Mouse (Mus musculus): ENCODE results near the gene Phb. TPM values are rescaled to one million over a fixed set of nuclear protein-coding genes. Genes with fewer than 3 reads are reported as not detected.

Gene Phb
- polyA plus RNA-seq (2014; fragmentation: Nextera tagmentation; extraction: Ambion mirVana), result 198 and 205 TPM in 2 replicates

DNA sequence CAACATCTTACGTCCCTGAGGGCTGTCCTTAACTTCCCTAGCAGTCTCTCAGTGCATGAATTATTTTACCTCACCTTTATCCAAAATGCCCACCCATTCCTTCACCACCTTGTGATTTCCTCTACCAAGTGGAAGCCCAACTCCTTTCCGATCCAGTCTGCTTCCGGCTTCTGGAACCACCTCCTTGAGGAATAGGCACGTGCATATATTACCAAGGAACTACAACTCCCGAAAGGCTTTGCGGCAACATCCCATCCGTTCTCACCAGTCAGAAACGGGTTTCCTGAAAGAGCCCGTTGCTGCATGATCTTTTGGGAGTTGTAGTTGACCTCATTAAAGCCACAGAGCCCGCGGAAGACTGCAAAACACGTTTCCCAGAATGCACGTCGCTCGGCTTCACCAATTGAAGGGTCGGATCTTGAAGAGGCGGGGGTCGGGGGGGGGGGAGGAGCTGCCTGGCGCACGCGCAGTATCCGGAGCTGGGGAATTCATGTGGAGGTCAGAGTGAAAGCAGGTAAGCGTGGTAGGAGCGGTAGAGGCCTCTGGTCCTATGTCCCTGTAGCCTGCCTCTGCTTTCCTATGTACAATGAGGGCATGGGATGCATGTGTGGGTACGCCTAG, at the start of gene Phb:
Gene Phb (plus strand): TSS at position 429 of the 621 bp plus-strand sequence.
- peak within 1 kb of the TSS; percentile 71 for H3K9ac ChIP-seq (ENCODE audit: low read length)
- WGBS, result 1% methylated on average over 25 of the region's 25 CpGs
- H3K9me3 ChIP-seq (ENCODE audit: control insufficient read depth, low read length), result no peaks in the 10 kb centered on the region
- no peak within 1 kb of the TSS for H3K27ac ChIP-seq (ENCODE audit: low read depth, low read length)
- no peaks in the 10 kb centered on the region; the same call in 1 of the 2 replicates for H3K36me3 ChIP-seq (ENCODE audit: control insufficient read depth, insufficient read depth, low read length)
- no peaks in the 10 kb centered on the region for H3K27me3 ChIP-seq (ENCODE audit: control insufficient read depth, insufficient read depth, low read length)
- H3K4me2 ChIP-seq (ENCODE audit: low read depth, low read length, severe bottlenecking), result peak within 1 kb of the TSS; percentile 85
- DNase-seq (ENCODE audit: low spot score) (peak; percentile 97), ATAC-seq (replicated peaks; ENCODE audit: low FRiP score) (peak; percentile 96)
- peaks cover 3% of the 10 kb centered on the region for H3K4me1 ChIP-seq (replicated peaks; ENCODE audit: control insufficient read depth, insufficient read depth, low read length)
- peak within 1 kb of the TSS; percentile 74 for H3K4me3 ChIP-seq (ENCODE audit: low read depth, low read length)

DNA sequence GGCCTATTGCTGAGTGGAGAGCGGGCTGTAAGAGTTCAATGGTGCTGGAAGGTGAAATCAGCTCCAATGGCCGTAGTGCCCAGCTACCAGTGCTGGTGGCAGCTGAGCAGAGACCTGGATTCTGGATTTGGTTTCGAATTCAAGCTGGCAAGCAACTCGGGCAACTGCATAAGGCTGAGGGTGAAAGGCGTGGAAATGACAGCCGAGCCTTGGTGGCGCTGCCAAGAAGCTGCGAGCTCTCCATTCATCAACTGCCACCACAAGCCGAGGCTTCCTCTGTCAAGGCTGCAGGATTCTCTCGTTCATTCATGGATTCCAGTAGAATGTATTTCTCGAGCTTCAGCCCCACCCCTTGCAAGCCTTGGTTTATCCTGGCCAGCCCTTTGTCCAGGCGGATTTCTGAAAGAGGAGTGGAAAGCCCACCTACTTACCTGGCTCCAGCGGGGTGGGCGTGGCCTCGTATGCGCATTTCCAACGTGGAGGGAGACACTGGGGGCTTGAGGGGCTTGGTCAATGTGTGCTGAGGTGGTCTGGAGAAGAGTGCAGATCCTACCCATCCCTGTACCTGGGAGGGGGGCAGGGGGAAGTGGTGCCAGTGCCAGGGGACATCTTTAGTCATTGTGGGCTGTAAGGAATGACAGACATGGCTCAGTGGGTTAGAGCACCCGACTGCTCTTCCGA, 48.8 kb upstream of the Phb start:
- H3K9me3 ChIP-seq (ENCODE audit: control insufficient read depth, low read length), result no peaks in the 10 kb centered on the region
- DNase-seq (ENCODE audit: low spot score) (no peak), ATAC-seq (replicated peaks; ENCODE audit: low FRiP score) (no peak)
- no peak overlapping the region for H3K4me2 ChIP-seq (ENCODE audit: low read depth, low read length, severe bottlenecking)
- peaks cover 2% of the 10 kb centered on the region; the same call in 1 of the 2 replicates for H3K27me3 ChIP-seq (ENCODE audit: control insufficient read depth, insufficient read depth, low read length)
- H3K27ac ChIP-seq (ENCODE audit: low read depth, low read length), result no peak overlapping the region
- 60% methylated on average over 19 of the region's 19 CpGs for WGBS
- H3K9ac ChIP-seq (ENCODE audit: low read length), result no peak overlapping the region
- no peak overlapping the region for H3K4me3 ChIP-seq (ENCODE audit: low read depth, low read length)
- no peaks in the 10 kb centered on the region for H3K36me3 ChIP-seq (ENCODE audit: control insufficient read depth, insufficient read depth, low read length)
- H3K4me1 ChIP-seq (replicated peaks; ENCODE audit: control insufficient read depth, insufficient read depth, low read length), result no peaks in the 10 kb centered on the region

DNA sequence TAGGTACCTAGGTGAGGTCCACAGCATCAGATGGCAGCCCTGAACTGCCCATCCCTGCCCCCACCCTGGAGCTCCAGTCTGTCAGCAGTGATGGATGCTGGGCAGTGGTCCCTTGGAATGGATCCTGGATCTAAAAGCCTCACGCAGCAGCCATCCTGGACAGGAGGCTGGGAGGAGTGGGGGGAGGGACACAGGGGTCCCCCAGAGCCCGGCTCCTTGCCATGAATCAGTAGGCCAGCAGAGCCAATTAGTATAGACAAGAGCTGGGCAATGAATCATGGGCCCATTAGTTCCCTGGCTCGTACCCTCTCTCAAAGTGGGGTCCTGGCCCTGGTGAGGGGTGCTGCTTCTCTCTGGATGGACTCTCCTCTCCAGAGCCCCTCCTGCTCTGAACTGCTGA, 47.7 kb upstream of the Phb start:
- Histone ChIP-seq H3K9ac (ENCODE audit: low read length) (no peak overlapping the region), H3K4me3 (ENCODE audit: low read depth, low read length) (no peak overlapping the region), H3K4me2 (ENCODE audit: low read depth, low read length, severe bottlenecking) (no peak overlapping the region), H3K4me1 (replicated peaks; ENCODE audit: control insufficient read depth, insufficient read depth, low read length) (no peaks in the 10 kb centered on the region), H3K27ac (ENCODE audit: low read depth, low read length) (no peak overlapping the region), H3K9me3 (ENCODE audit: control insufficient read depth, low read length) (no peaks in the 10 kb centered on the region), H3K36me3 (ENCODE audit: control insufficient read depth, insufficient read depth, low read length) (no peaks in the 10 kb centered on the region), H3K27me3 (ENCODE audit: control insufficient read depth, insufficient read depth, low read length) (peaks cover 2% of the 10 kb centered on the region; the same call in 1 of the 2 replicates)
- DNase-seq (ENCODE audit: low spot score) (no peak), ATAC-seq (replicated peaks; ENCODE audit: low FRiP score) (no peak)
- WGBS, result 83% methylated on average over 3 of the region's 3 CpGs

DNA sequence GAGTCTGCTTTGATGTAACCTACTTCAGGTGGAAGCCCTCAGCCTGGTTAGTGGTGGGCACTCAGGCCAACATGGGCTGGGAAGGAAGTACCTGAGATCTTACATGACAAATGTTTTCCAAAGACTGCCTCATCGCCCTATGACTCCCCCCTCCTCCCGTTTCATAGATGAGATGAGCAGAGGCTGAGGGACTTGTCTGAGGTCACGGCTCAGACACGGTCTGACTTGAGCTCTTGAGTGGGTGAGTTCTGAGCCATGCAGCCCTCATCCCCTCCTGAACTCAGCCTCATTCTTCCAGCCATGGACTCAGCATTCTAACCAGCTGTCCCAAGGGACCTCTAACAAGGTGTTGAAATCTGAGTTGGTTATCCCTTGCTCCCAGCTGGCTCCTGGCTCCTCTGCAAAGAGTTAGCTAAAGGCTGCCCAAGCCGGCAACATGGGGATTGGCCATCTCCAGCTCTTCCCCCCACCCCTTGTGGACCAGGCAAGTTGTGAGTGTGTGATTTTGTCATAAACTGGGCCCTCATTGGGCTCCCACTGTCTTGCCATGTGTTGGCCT, 46.8 kb upstream of the Phb start:
- WGBS, result 89% methylated on average over 5 of the region's 5 CpGs
- H3K4me3 ChIP-seq (ENCODE audit: low read depth, low read length), result no peak overlapping the region
- peaks cover 2% of the 10 kb centered on the region; the same call in 1 of the 2 replicates for H3K27me3 ChIP-seq (ENCODE audit: control insufficient read depth, insufficient read depth, low read length)
- ATAC-seq (replicated peaks; ENCODE audit: low FRiP score), result no peak
- H3K27ac ChIP-seq (ENCODE audit: low read depth, low read length), result no peak overlapping the region
- no peaks in the 10 kb centered on the region for H3K36me3 ChIP-seq (ENCODE audit: control insufficient read depth, insufficient read depth, low read length)
- H3K9ac ChIP-seq (ENCODE audit: low read length), result no peak overlapping the region
- no peak for DNase-seq (ENCODE audit: low spot score)
- H3K9me3 ChIP-seq (ENCODE audit: control insufficient read depth, low read length), result no peaks in the 10 kb centered on the region
- H3K4me2 ChIP-seq (ENCODE audit: low read depth, low read length, severe bottlenecking), result no peak overlapping the region
- no peaks in the 10 kb centered on the region for H3K4me1 ChIP-seq (replicated peaks; ENCODE audit: control insufficient read depth, insufficient read depth, low read length)

DNA sequence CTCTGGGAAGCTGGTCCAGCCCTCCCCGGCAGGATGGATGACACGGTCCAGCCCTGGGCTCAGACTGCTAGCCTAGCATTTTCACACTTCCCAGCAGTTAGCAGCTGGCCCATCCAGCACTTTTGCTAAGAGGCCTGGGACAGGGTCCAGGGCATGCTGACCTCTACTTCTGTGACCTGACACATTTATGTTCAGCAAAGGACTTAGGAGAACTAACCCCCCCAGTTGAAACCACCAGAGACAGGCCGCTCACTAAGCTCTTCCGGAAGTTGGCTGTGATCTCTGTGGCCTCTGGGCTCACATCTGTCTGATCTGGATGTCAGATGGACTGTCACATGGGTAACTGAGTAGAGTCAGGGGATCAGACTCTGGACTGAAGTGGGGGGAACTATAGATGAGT, 45.7 kb upstream of the Phb start:
- no peaks in the 10 kb centered on the region for H3K4me1 ChIP-seq (replicated peaks; ENCODE audit: control insufficient read depth, insufficient read depth, low read length)
- H3K9me3 ChIP-seq (ENCODE audit: control insufficient read depth, low read length), result no peaks in the 10 kb centered on the region
- H3K27ac ChIP-seq (ENCODE audit: low read depth, low read length), result no peak overlapping the region
- DNase-seq (ENCODE audit: low spot score) (no peak), ATAC-seq (replicated peaks; ENCODE audit: low FRiP score) (no peak)
- 69% methylated on average over 4 of the region's 4 CpGs for WGBS
- no peak overlapping the region for H3K4me3 ChIP-seq (ENCODE audit: low read depth, low read length)
- H3K36me3 ChIP-seq (ENCODE audit: control insufficient read depth, insufficient read depth, low read length), result no peaks in the 10 kb centered on the region
- peaks cover 2% of the 10 kb centered on the region; the same call in 1 of the 2 replicates for H3K27me3 ChIP-seq (ENCODE audit: control insufficient read depth, insufficient read depth, low read length)
- H3K4me2 ChIP-seq (ENCODE audit: low read depth, low read length, severe bottlenecking), result no peak overlapping the region
- no peak overlapping the region for H3K9ac ChIP-seq (ENCODE audit: low read length)

DNA sequence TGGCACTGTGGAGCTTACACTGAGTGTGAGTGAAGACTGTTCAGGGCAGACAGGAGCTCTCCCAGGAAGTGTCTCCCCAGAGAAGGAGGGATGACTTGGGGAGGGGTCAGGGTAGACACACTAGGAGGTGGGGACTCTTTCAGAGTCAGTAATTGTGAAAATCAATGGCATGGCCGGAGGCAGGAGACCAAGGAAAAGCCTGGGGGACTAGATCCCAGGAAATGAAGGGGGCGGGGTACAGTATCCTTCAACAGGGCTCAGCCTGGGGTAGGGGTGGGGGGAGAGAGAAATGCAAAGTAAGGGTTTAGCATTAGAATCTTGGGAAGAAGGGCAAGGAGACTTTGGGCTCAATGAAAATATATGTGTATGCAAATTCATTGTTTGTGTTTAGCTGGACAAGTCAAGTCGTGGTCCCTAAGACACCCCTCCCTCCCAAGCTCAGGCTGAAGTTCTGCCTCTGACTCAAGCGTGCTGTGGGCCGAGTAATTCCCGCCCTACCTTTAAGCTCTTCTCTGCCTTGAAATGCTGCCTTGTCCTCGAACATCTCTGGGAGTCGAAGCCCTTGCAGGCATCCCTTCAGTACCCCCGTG, 45.1 kb upstream of the Phb start:
- ATAC-seq (replicated peaks; ENCODE audit: low FRiP score) (no peak), DNase-seq (ENCODE audit: low spot score) (no peak)
- Histone ChIP-seq H3K27me3 (ENCODE audit: control insufficient read depth, insufficient read depth, low read length) (peaks cover 2% of the 10 kb centered on the region; the same call in 1 of the 2 replicates), H3K4me1 (replicated peaks; ENCODE audit: control insufficient read depth, insufficient read depth, low read length) (no peaks in the 10 kb centered on the region), H3K4me2 (ENCODE audit: low read depth, low read length, severe bottlenecking) (no peak overlapping the region), H3K27ac (ENCODE audit: low read depth, low read length) (no peak overlapping the region), H3K9me3 (ENCODE audit: control insufficient read depth, low read length) (no peaks in the 10 kb centered on the region), H3K36me3 (ENCODE audit: control insufficient read depth, insufficient read depth, low read length) (no peaks in the 10 kb centered on the region), H3K9ac (ENCODE audit: low read length) (no peak overlapping the region; the same call in 1 of the 2 replicates), H3K4me3 (ENCODE audit: low read depth, low read length) (no peak overlapping the region)
- WGBS, result 27% methylated on average over 9 of the region's 9 CpGs

DNA sequence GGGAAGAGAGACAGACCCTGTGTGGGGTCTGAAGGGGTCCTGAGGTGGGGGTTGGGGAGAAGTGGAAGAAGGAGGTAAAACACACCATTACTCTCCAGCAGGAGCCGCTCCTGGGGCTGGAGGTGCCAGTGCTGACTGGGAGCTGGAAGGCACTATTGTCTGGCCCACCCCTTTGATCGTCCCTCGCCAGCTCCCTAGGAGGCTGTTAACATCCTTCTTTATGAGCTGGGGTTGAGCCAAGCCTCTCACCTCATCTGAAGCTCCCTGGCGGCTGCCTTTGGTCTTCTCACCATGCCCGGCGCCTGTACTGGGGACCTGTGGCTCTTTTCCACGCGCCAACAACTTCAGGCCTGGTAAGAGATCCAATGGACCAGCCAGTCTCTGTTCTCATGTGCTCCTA, 44.3 kb upstream of the Phb start:
- no peak for DNase-seq (ENCODE audit: low spot score)
- Histone ChIP-seq H3K36me3 (ENCODE audit: control insufficient read depth, insufficient read depth, low read length) (no peaks in the 10 kb centered on the region), H3K27me3 (ENCODE audit: control insufficient read depth, insufficient read depth, low read length) (peaks cover 2% of the 10 kb centered on the region; the same call in 1 of the 2 replicates), H3K9ac (ENCODE audit: low read length) (no peak overlapping the region), H3K27ac (ENCODE audit: low read depth, low read length) (no peak overlapping the region), H3K4me3 (ENCODE audit: low read depth, low read length) (no peak overlapping the region), H3K4me1 (replicated peaks; ENCODE audit: control insufficient read depth, insufficient read depth, low read length) (no peaks in the 10 kb centered on the region), H3K9me3 (ENCODE audit: control insufficient read depth, low read length) (no peaks in the 10 kb centered on the region), H3K4me2 (ENCODE audit: low read depth, low read length, severe bottlenecking) (no peak overlapping the region)
- 26% methylated on average over 8 of the region's 8 CpGs for WGBS
- ATAC-seq (replicated peaks; ENCODE audit: low FRiP score), result no peak

DNA sequence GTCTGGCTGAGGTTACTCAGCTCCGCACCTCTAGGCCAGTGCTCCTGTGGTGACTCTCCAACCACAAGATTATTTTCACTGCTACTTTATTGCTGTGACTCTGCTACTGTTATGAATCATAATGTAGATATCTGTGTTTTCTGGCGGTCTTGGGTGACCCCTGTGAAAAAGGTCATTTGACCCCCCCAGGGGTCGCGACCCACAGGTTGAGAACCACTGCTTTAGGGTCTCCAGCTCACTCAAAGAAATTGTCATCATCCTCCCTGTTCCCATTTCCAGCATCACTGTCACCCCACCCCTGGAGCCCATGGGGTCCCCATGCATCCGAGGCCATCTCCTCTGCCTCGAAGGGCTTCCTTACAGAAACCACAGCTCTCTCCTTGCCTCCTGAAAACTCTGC, 36.2 kb upstream of the Phb start:
- Histone ChIP-seq H3K4me1 (replicated peaks; ENCODE audit: control insufficient read depth, insufficient read depth, low read length) (peaks cover 6% of the 10 kb centered on the region), H3K4me2 (ENCODE audit: low read depth, low read length, severe bottlenecking) (no peak overlapping the region), H3K9ac (ENCODE audit: low read length) (no peak overlapping the region), H3K36me3 (ENCODE audit: control insufficient read depth, insufficient read depth, low read length) (no peaks in the 10 kb centered on the region), H3K4me3 (ENCODE audit: low read depth, low read length) (no peak overlapping the region), H3K27ac (ENCODE audit: low read depth, low read length) (no peak overlapping the region), H3K27me3 (ENCODE audit: control insufficient read depth, insufficient read depth, low read length) (peaks cover 2% of the 10 kb centered on the region; the same call in 1 of the 2 replicates), H3K9me3 (ENCODE audit: control insufficient read depth, low read length) (no peaks in the 10 kb centered on the region)
- DNase-seq (ENCODE audit: low spot score), result no peak
- no peak for ATAC-seq (replicated peaks; ENCODE audit: low FRiP score)
- 90% methylated on average over 6 of the region's 6 CpGs for WGBS

Data from forebrain, embryonic 11.5 days (tissue).